Mouse (Mus musculus) lung, adult 2 months (tissue): ENCODE results near the gene Mgat4a.

ENCODE experiments used
- CTCF ChIP-seq: fragments of 200-500 bp; IDR thresholded peaks from 2 replicates; pipeline ENCODE4 v1.5.1; 2011; ENCODE audit warnings: mild to moderate bottlenecking, low read length, control low read depth; ENCODE audit not compliant: insufficient read depth
- POLR2A ChIP-seq: fragments of 200-500 bp; IDR thresholded peaks from 2 replicates; pipeline ENCODE4 v1.6.1; 2011; ENCODE audit warnings: low read depth, mild to moderate bottlenecking, control low read depth, low read length, borderline replicate concordance; ENCODE audit errors: extremely low read depth

- TF ChIP-seq CTCF (no peak), POLR2A (no peak)
These were observed 52.3 kb downstream of the Mgat4a start for GRCm38 (mm10) chr1:37488531-37488930.
